Mouse (Mus musculus) c-Kit-positive CD71-negative TER-119-negative erythroid progenitor cells, embryonic 14.5 days (primary cell): ENCODE measurements around the gene Ppa1.
"Not testable (repeated sequence)": the region's sequence is repeated elsewhere in the genome, so short reads cannot be mapped to it uniquely, and the experiment has no call there.

Experiments used
- DNase-seq: peaks from one replicate; pipeline ENCODE4 v3.0.0-alpha.2; 2013; ENCODE audit warnings: low read depth

Gene Ppa1

DNA sequence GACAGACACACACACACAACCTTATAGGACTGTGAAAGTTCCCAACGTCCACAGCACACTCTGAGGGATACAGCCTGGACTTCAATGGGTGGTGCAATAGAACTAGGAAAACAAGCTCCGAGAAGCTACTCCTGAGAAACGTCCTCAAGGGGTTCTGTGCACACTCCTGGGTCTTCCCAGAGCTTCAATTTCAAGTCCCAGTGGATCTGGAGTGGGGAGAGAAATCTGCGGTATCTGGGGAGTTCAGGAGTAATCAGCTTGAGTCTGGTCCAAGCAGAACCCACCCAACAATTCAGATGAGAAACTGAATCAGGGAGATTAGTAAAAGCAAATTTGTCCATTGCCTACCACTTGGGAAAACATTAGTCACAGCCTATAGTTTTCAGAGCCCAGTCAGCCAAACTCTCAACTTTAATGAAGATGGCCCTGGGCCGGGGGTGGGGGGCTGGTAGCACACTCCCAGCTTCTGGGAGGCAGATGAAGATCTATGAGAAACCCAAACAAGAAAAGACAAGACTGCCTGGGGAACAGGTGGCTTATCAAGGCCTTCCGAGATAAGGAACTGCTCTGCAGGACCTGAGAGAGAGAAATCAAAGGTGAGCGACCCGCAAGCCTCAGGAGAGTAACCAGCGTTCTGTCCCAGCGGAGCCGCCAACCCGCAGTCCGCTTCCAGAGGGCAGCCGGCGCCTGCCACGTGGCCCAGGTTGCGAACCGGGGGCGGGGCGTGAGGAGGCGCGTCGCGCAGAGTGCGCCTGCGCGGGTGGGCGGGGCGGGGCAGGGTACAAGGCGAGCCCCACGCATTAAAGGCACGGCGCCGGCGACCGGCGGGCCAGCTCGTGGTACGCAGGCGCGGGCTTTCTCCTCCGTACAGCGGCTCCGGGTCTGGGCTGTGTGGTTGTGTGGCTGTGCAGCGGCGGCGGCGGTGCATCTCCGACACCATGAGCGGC is at the start of gene Ppa1:
Gene Ppa1, plus strand, starts transcription at position 763 of the 947 bp plus-strand sequence.
- DNase-seq = peak; percentile 71

DNA sequence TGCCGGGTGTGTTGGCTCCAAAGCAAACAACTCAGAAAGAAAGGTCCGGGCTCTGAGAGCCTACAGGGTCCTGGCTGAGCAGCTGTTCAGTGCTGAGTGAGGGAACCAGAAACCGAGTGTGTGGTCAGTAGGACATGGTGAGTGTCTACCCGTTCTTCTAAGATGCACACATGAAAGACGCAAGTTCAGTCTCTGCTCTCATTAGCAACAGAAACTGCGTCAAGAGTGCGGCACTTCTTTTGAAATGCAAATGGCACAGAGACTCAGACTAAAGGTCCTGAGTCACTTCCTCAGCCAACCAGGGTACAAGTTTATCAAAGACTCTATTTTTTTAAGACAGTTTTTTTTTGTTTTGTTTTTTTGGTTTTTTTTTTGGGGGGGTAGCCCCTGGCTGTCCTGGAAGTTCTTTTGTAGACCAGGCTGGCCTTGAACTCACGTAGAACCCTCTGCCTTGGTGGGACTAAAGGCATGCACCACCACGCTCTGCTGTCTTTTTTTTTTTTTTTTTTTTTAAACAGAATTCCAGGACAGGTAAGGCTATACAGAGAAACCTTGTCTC is 48.7 kb upstream of the Ppa1 start:
- no peak for DNase-seq

DNA sequence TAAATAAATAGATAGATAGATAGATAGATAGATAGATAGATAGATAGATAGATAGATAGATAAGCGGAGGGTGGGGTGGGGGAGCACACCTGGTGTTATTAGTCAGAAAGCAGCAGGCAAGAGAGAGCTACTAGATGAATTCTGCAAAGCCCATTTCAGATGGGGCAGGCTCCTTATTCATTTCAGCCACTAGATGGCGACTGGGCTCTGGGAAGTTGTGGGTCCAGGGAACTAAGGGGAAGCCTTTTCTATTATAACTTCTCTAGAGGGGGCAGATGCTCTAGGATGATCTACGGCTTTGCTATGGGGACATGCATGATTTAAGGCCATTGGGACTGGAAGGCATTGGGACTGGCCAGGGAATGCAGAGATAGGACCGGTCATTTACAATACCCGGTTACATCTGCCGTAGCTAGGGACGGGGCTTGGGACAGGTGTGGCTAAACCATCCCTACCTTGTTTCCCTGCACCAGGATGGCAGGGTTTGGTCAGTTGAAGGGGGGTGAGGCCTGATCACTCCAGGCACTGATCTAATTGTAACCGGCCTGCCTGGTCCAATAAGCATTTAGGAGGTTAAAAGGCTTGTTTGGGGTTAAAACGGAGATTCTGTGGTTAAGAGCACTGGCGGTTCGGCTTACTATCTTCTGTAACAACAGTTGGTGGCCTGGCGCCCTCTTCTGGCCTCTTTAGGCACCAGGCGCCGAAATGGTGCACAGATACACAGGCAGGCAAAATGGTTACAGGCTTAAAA is 45.9 kb upstream of the Ppa1 start:
- peak; percentile 73 for DNase-seq

DNA sequence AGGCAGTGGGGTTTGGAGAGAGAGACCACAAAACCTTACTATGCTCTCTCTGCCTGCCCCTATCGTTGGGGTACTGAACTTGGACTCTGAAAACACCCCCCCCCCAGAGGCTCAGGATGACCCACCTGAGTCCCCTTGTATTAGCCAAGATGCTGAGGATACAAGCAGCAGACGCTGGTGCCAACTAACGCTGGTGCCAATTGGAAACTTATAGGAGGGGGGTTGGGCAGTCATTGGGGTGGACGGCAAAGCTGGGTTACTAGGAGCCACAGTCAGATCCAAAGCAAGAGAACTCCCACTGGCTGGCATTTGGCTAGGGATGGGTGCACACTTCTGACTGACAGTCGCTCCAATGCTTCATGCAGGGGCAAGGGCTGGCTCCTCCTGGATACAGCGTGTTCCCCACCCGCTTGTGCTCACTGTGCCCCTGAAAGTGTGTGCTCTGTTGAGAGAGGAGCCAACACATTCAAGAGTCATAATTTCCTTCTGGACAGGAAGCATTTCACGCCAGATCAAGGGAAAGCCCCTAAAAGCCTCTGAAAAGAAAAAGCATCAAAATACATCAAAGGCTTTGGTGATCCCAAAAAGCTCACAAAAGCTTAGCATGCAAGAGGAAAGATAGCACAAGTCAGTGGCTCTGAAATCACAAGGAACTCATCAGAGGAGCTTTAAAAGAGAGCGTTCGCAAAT is 43.8 kb upstream of the Ppa1 start:
- DNase-seq = no peak

DNA sequence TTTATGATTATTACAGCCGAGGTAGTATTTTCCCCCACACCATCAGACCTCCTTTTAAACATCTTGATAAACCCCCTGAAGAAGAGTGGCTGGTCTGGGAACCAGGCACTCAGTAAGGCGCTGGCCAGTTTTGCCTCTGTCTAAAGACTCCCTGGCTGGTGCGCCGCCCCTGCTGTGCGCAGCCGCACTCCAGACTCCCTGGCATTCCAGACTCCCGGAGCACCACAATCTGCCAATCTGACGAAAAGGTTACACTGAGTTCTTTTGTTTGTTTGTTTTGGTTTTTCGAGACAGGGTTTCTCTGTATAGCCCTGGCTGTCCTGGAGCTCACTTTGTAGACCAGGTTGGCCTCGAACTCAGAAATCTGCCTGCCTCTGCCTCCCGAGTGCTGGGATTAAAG is 43.0 kb upstream of the Ppa1 start:
- DNase-seq = not testable (repeated sequence)

DNA sequence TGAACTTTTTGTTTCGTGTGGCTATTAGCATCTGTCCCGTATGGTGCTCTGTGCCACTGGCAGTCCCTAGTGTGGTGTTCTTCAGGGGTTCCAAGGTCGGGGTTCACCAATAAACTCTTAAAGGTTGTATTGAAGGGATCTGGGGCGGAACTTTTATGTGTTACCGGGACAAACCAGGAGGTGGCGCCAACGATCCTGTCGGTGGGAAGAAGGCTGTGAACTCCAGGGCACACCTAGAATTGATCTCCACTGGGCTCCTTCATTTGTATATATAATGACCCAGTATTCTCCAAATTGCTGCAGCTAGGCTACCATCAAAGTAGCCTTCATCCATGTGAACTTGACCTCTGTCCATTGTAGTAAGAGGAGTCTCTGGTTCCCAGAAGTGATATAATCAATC is 42.5 kb upstream of the Ppa1 start:
- DNase-seq = peak; percentile 61

DNA sequence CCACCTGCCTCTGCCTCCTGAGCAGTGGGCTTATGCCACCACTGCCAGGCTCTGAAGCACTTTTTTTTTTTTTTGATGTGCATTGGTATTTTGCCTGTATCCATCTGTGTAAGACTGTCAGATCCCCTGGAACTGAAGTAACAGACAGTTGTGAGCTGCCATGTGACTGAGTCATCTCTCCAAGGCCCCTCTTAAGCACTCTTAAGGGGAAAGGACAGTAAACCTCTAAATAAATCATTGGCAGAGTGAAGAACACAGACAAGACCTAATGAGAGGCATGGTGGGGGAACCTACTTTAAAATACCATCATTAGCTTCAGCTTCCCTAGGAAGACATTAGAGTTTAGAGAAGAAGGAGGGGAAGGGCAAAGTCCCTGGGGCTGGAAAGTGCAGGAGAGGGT is 40.1 kb upstream of the Ppa1 start:
- DNase-seq = no peak

DNA sequence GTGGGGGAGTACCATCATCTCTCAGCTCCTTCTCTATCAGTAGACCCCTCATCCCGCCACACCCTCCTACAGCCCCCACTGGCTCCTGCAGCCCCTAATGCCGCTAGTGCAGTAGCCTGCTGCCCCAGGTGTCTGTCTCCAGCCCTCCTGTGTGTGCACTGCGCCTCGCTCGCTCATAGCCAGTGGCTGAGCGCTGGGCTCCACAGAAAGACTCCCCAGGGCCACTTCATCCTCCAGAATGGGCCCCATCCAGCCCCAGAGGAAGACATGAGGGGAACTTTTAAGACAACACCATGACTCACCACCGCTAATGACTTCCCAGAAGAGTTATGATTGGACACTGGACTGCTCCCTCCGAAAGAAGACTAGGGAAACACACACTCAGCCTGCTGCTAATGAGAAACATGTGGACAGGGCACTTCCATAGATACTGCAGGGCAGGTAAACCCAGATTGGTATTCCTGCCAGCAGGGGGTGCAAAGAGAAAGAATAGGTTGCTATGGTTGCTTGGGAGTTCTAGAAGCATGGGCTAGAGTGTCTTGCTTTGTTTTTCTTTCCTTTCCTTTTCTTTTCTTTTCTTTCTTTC is 37.6 kb upstream of the Ppa1 start:
- no peak for DNase-seq

DNA sequence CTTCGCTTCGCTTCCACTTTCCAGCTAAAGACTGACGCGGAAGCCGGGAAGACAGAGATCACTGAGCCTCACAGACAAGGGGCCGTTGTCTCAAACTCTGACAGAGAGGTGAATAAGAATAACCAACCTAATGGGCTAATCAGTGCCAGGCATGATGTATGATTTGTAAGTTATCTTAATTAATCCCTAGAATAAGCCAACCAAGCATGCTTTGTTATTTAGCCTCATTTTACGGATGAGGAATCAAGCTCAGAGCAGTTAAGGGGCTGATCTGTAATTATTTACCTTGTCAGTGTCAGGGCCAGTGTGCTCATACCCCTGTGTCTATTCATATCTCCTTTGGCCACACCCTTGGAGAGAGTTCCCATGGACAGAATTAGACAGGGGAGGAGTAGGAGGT is 34.0 kb upstream of the Ppa1 start:
- no peak for DNase-seq

DNA sequence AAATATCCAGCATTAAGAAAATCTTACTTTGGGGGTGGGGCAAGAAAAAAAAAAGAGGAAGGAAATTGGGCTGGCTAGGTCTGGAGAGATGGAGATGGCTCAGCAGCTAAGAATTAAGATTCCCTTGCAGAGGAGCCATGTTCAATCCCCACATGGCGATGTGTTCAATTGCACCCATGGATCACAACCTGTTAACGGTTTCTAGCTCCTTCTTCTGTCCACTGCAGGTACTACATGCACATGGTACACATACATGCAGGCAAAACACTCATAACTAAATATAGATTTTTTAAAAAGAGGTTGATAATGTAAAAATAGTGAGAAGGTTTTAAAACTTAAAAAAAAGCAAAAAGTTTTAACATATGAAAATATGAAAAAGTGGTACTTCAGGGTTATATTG is 29.8 kb upstream of the Ppa1 start:
- DNase-seq = no peak

DNA sequence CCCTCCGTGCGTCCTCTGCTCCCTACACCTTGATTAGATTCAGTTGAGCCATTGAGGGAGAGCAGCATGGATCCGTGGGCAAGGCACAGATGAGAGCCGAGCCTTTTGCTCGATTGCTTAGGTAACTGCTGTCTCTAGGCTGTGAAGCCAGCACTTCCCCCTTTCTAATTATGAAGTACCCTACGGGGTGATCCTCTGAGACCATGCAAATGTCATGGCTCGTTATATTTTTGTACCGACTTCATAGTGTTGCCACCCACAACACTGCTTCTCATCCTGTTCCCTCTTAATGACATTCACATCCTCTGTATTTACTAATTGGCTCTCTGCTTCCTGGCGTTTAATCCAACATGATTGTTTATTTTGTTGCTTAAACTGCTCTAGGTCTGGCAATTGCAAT is 26.7 kb upstream of the Ppa1 start:
- DNase-seq = no peak

DNA sequence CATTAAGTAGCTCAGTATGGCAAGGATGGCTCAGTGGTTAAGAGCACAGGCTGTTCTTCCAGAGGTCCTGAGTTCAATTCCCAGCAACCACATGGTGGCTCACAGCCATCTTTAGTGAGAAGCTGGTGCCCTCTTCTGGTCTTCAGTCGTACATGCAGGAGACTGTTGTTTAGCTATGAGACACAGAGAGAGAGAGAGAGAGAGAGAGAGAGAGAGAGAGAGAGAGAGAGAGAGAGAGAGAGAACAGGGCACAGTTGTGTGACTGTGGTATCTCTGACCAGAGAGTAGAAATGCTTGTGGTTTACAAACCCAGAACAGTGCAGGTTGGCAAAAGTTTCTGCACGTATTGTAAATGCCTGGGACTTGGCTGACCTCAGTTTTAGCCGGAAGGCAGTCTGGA is 24.5 kb upstream of the Ppa1 start:
- DNase-seq = not testable (repeated sequence)

DNA sequence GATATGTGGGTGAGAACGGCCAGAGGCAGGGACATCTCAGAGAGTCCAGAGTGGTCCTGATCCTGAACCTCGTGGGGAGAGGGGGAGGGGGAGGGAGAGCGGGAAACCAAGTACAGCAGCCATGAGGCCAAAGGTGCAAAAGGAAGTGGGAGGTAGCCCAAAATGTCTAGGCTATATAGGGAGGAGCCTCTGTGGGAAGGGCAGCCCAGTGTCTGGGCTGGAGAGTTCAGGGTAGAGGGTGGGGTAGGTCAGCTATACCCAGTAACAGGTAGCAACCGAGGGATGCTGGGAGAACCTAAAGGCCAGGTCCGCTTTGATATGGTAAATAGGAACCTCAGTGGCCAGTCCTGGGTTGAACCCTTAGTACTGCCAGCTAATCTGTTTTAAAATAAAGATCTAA is 23.6 kb upstream of the Ppa1 start:
- no peak for DNase-seq

DNA sequence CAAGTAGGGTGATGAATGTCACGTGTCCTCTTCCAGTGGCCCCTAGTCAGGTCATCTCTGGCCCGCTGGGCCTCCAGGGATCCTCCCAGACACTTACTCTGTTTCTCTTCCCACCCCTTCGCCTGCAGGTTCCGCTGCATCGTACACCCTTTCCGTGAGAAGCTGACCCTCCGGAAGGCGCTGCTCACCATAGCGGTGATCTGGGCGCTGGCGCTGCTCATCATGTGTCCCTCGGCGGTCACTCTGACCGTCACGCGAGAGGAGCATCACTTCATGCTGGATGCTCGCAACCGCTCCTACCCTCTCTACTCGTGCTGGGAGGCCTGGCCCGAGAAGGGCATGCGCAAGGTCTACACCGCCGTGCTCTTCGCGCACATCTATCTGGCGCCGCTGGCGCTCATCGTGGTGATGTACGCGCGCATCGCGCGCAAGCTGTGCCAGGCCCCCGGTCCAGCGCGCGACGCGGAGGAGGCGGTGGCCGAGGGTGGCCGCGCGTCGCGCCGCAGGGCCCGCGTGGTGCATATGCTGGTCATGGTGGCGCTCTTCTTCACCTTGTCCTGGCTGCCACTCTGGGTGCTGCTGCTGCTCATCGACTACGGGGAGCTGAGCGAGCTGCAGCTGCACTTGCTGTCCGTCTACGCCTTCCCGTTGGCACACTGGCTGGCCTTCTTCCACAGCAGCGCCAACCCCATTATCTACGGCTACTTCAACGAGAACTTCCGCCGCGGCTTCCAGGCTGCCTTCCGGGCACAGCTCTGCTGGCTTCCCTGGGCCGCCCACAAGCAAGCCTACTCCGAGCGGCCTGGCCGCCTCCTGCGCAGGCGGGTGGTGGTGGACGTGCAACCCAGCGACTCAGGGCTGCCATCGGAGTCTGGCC is 22.7 kb upstream of the Ppa1 start:
- DNase-seq = no peak

DNA sequence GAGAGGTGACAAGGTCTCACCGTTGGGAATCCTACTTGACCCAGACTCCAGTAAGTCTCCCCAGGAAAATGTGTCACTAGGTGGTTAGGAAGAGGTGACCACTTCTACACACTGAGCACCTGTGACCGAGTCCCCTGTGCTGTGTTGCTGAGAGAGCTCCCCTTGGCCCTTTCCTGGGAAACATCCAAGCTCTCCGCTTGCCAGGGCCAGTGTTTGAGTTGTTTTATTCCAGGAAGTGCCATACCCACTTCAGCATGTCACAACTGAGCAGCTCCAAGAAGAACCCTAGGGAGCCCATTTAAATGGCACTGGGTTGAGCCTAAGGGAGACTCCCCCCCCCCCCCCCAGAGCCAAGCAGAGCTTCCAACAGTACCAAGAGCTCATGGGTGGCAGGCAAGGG is 21.8 kb upstream of the Ppa1 start:
- DNase-seq = no peak

DNA sequence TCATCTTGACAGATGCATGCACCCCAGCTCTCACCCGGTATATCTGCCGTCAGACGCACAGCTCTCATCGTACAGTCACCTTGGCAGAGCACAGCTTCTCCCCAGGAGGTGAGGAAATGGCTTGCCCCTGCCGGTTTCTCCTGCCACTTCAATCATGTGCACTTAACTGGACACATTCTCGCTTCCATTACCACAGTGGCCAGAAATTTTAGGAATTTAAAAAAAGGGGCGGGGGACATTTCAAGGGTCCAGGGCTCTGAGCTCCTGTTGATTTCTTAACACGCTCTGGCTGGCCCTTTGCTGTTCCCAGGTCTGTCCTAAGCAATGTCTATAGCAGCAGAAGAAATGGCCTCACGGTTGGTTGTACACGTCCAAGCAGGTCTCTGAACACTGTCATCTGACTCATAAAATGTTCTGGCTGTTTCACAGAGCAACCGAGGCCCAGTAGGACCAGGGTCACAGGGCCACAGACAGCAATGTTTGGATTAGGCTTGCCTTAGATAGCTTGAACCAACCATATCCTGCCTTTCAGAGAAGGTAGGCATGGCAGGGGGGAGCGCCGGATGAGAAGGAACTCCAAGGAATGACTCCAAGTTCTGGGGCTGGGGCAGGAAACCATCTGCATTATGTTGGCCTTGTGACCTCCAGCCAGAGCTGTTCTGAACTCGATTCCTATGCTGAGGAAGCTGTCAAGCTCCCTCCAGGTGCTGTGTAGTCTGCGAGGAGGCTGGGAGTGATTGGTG is 21.0 kb upstream of the Ppa1 start:
- DNase-seq = no peak

DNA sequence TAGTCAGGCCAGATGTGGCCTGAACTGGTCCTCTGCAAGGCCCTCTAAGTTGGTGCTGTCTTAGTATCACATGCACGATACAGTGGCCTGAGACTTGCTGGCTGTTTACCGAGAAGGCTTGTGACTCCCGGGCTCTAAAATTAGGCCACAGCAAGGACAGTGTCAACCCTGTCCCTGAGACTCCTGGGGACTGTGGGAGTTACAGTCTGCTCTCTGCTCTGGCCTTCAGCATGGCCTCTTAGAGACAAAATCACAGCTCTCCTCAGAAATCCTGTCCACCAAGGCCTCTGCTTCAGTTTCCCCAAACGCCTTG is 20.5 kb upstream of the Ppa1 start:
- DNase-seq = no peak

DNA sequence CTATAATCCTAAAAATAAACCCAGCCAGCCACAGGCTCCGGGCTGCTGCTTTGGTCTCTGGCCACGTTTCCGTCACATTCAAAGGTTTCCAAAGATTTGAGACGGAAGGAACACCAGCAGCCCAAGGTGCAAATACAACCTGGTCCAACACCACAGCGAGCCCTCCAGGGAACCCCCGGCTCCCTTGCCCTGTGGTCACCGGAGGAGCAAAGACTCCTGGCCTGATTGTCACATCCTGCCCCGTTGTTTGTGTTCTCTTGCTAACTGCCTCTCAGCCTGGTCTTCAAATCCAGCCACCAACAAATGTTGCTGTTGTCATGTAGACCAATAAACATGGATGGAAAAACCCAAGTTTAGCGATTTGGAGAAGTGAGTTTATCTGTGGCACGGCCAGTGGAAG is 15.9 kb upstream of the Ppa1 start:
- DNase-seq = no peak

DNA sequence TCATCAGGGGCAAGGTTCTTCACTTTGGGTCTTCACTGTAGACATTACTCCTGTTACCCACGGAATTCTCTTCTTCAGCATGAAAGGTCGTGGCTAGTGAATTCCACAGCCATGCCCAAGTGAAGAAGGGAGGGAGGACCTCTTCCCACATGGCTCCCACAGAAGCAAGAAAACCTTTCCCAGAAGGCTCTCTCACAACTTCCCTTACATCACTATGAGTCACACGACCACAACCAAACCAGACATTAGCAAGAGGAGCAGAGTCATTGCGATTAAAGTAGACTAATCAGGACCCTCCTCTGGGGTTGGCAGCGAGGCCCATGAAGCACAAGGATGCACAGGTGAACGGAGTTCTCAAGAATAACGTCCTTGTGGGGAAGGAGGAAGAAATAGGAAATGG is 11.3 kb upstream of the Ppa1 start:
- no peak for DNase-seq

DNA sequence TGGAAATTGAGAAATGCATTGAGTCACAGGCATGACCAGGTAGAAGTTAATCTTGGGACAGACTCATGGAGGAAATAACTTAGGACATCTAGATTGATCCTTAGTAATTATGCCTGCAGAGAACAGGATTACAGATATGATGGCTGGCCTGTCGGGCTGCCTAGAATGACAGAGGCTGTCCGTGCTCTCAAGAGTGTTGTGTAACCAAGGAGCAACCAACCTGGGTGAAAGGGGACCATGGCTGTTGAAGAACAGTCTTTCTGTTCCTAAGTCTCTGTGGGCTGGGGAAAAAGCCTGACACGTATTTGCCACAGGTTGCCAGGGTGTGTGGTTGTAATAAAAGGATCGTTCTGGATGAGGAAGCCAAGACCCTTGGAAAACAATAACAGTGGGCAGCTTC is 8.0 kb upstream of the Ppa1 start:
- DNase-seq = no peak

DNA sequence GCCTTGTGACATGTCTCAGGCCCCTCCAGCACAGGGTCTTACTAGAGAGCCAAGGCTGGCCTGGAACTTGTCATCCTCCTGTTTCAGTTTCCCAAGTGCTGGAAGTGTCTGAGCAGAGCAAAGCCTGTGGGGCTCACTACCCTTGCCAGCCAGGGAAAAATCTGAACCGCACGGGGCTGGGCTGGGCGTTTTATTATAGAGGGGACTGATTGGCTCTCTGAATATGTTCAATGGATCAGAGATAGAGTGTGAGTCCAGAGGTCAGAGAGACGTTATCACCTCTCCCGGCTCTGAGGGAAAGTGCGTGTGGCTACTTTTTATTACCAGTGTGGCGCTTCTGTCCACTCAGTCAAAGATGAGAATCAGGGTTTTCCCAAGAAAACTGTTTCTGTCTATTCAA is 1.8 kb upstream of the Ppa1 start:
- DNase-seq = no peak
